9 mouse cellular contexts compared by ENCODE assay signal in genomic region chr19:12475380-12476250, GRCm38 (mm10). TPM values are rescaled to one million over a fixed set of nuclear protein-coding genes. Genes with fewer than 3 reads are reported as not detected.
DNase-seq lines count a peak whose midpoint lies in the region; ATAC-seq and TF ChIP-seq lines count a peak whose summit lies in the region.
"Had no signal": no experiment of that assay in that cellular context is flagged by ENCODE, and none has a peak within 500 bp of the region (broad histone marks: within the 10 kb centered on the region; RNA-seq: fewer than 3 reads in every experiment).

No protein-coding gene starts in this region.

- H3K79me2 ChIP-seq in CH12.LX (replicated peaks; ENCODE audit: control insufficient read depth, extremely low read depth, insufficient read depth, poor library complexity, severe bottlenecking), result no peaks in the 10 kb centered on the region

- peak overlapping the region; percentile 67 for H3K27ac ChIP-seq in CH12.LX (ENCODE audit: insufficient read depth, low read depth)
- H3K27ac ChIP-seq in lung, postnatal 0 days (ENCODE audit: low read length), result peak overlapping the region; percentile 84

- DNase-seq in CH12.LX (ENCODE audit: extremely low read depth), result no peak
- peak; percentile 97 for DNase-seq in brain, adult 2 months (ENCODE audit: low read depth, low spot score)
- peak; percentile 93 to 95 for DNase-seq in frontal cortex, adult 2 months (ENCODE audit: extremely low spot score in 1 of 2, low spot score in 1 of 2)
- peak; percentile 95 for DNase-seq in heart, postnatal 4 days
- DNase-seq in layer of hippocampus, adult 11-12 months (ENCODE audit: low spot score), result peak; percentile 92
- DNase-seq in lung, postnatal 0 days (ENCODE audit: low spot score), result peak; percentile 98
- DNase-seq in retina, postnatal 1 day, result peak; percentile 93
- peak; percentile 96 for DNase-seq in urinary bladder, postnatal 14 days (ENCODE audit: low spot score)

- no peak for TF ChIP-seq EP300 in CH12.LX (IDR thresholded peaks at IDR 0.05; ENCODE audit: low read length)
- TF ChIP-seq EP300 in lung, postnatal 0 days (IDR thresholded peaks at IDR 0.05), result no peak

- no peak for TF ChIP-seq CTCF in CH12.LX (conservative IDR thresholded peaks at IDR 0.05 in 1 of 2, IDR thresholded peaks at IDR 0.05 in 1 of 2; ENCODE audit: low read depth in 2 of 2, low read length in 2 of 2)
- no peak for TF ChIP-seq CTCF in lung, postnatal 0 days (IDR thresholded peaks at IDR 0.05)

- dilution Hi-C loops in CH12.LX (cut with MboI; ENCODE audit: extremely low pct_ligation_motif_present, extremely low pct_unique_long_range_greater_than_20kb, low sequenced_read_pairs), result no loop called here

- in situ Hi-C loops in CH12.LX (cut with MboI; ENCODE audit: low pct_ligation_motif_present, low pct_unique_long_range_greater_than_20kb, low sequenced_read_pairs), result loop anchor here (25.0 kb wide), 1 partner anchor 463 kb away; no protein-coding TSS in a partner anchor

- H3K27me3 ChIP-seq in CH12.LX (replicated peaks), result no peaks in the 10 kb centered on the region
- H3K27me3 ChIP-seq in lung, postnatal 0 days (replicated peaks; ENCODE audit: insufficient read depth, low read length), result no peaks in the 10 kb centered on the region

- H3K36me3 ChIP-seq in CH12.LX (replicated peaks in 1 of 2; ENCODE audit: control insufficient read depth in 1 of 2, insufficient read depth in 1 of 2, low read length in 1 of 2), result peaks cover 34 to 78% of the 10 kb centered on the region in 2 experiments
- 0 out of 2 replicates have a peak, but pooled peaks cover 3% of the 10 kb centered on the region for H3K36me3 ChIP-seq in lung, postnatal 0 days (ENCODE audit: insufficient read depth, low read length)

- peak; percentile 89 for ATAC-seq in lung, postnatal 0 days

- H3K4me1 ChIP-seq in CH12.LX (ENCODE audit: control insufficient read depth in 1 of 2, insufficient read depth in 2 of 2), result peaks cover 34 to 90% of the 10 kb centered on the region in 2 experiments
- peaks cover 18% of the 10 kb centered on the region for H3K4me1 ChIP-seq in lung, postnatal 0 days (ENCODE audit: insufficient read depth, low read depth, low read length)

- peak; percentile 26; the same call in 1 of the 2 replicates for TF ChIP-seq POLR2A in CH12.LX (IDR thresholded peaks at IDR 0.05; ENCODE audit: low read depth, low read length)

- WGBS in lung, postnatal 0 days, result 30% methylated on average over 15 of the region's 15 CpGs

- TF ChIP-seq RAD21 in CH12.LX (IDR thresholded peaks at IDR 0.05; ENCODE audit: low read depth, low read length), result no peak

- H3K4me2 ChIP-seq in CH12.LX (ENCODE audit: insufficient read depth, low read depth, poor library complexity, severe bottlenecking), result peak overlapping the region; percentile 6; the same call in 1 of the 2 replicates
- peak overlapping the region; percentile 17; the same call in 1 of the 2 replicates for H3K4me2 ChIP-seq in lung, postnatal 0 days (replicated peaks; ENCODE audit: low read depth, low read length)

- H3K4me3 ChIP-seq in CH12.LX (replicated peaks in 1 of 3; ENCODE audit: low read depth in 2 of 3, low read length in 2 of 3, poor library complexity in 1 of 3), result peak overlapping the region in 1 of 3 experiments; percentile 23
- H3K4me3 ChIP-seq in lung, postnatal 0 days (ENCODE audit: low read depth, low read length), result no peak overlapping the region
- H3K4me3 ChIP-seq: erythroblast, embryonic 14.5 days had no signal

- H3K9ac ChIP-seq in CH12.LX (ENCODE audit: insufficient read depth, low read depth), result no peak overlapping the region; the same call in 1 of the 2 replicates
- no peak overlapping the region for H3K9ac ChIP-seq in lung, postnatal 0 days (replicated peaks; ENCODE audit: low read depth)

- H3K9me3 ChIP-seq in CH12.LX (replicated peaks; ENCODE audit: low read length), result no peaks in the 10 kb centered on the region
- H3K9me3 ChIP-seq in lung, postnatal 0 days (ENCODE audit: low read length), result no peaks in the 10 kb centered on the region

TF ChIP-seq in CH12.LX, 34 proteins besides CTCF, POLR2A, EP300 and RAD21:
- no peak for TF ChIP-seq ZNF384 (IDR thresholded peaks at IDR 0.05; ENCODE audit: low read depth, low read length)
- peak; percentile 37; the same call in 1 of the 2 replicates for TF ChIP-seq BHLHE40 (IDR thresholded peaks at IDR 0.05; ENCODE audit: low read depth, low read length)
- TF ChIP-seq SMC3 (IDR thresholded peaks at IDR 0.05; ENCODE audit: low read depth, low read length), result no peak
- no peak for TF ChIP-seq NELFE (IDR thresholded peaks at IDR 0.05; ENCODE audit: low read depth, low read length)
- TF ChIP-seq MXI1 (IDR thresholded peaks at IDR 0.05; ENCODE audit: low read depth, low read length), result peak; percentile 27; the same call in 1 of the 2 replicates

RNA-seq across cellular contexts. Expression of gene Mpeg1, which starts 15.0 kb away (rescaled TPM):
- total RNA-seq in CH12.LX (2012; rRNA removed), result 43.8 and 53.6 TPM in 2 replicates
- 67.0 and 68.0 TPM in 2 replicates for total RNA-seq in CH12.LX (2014; rRNA removed)
- polyA plus RNA-seq in CH12.LX (2012; ENCODE audit: insufficient read length, low read depth), result 241 and 270 TPM in 2 replicates
- 8.7 and 12.4 TPM in 2 replicates for polyA plus RNA-seq in frontal cortex, adult 2 months (2012; rRNA removed)
- total RNA-seq in heart, postnatal 4 days (2021), result 1 to 10 TPM; 4.5 to 5.7 TPM
- polyA plus RNA-seq in lung, postnatal 0 days (2015; fragmentation: Nextera tagmentation; extraction: Ambion mirVana), result 5.5 and 6.3 TPM in 2 replicates

RNA-seq across cellular contexts. Expression of gene Dtx4, which starts 25.6 kb away (rescaled TPM):
- total RNA-seq in CH12.LX (2012; rRNA removed) (19.2 and 21.2 TPM in 2 replicates), CH12.LX (2014; rRNA removed) (15.6 and 16.4 TPM in 2 replicates)
- 28.7 and 30.5 TPM in 2 replicates for polyA plus RNA-seq in CH12.LX (2012; ENCODE audit: insufficient read length, low read depth)
- 19.2 and 21.1 TPM in 2 replicates for polyA plus RNA-seq in frontal cortex, adult 2 months (2012; rRNA removed)
- total RNA-seq in heart, postnatal 4 days (2021), result 1 to 10 TPM; 7.7 to 8.9 TPM
- polyA plus RNA-seq in lung, postnatal 0 days (2015; fragmentation: Nextera tagmentation; extraction: Ambion mirVana), result 8.4 and 8.7 TPM in 2 replicates

RNA-seq across cellular contexts. Expression of gene Pfpl, which starts 47.9 kb away (rescaled TPM):
- total RNA-seq in CH12.LX (2012; rRNA removed) (not detected in 2 replicates), CH12.LX (2014; rRNA removed) (not detected in 2 replicates)
- not detected in 2 replicates for polyA plus RNA-seq in CH12.LX (2012; ENCODE audit: insufficient read length, low read depth)
- polyA plus RNA-seq in frontal cortex, adult 2 months (2012; rRNA removed), result not detected in 2 replicates
- total RNA-seq in heart, postnatal 4 days (2021), result not detected
- polyA plus RNA-seq in lung, postnatal 0 days (2015; fragmentation: Nextera tagmentation; extraction: Ambion mirVana), result not detected in 2 replicates
- polyA plus RNA-seq: erythroblast, embryonic 14.5 days had no signal

RNA-seq across cellular contexts. Expression of gene Olfr1441, which starts 58.4 kb away (rescaled TPM):
- 0.13 TPM in 1 of 2 replicates, not detected in the other for total RNA-seq in CH12.LX (2012; rRNA removed)
- total RNA-seq in CH12.LX (2014; rRNA removed), result not detected in 2 replicates
- not detected in 2 replicates for polyA plus RNA-seq in CH12.LX (2012; ENCODE audit: insufficient read length, low read depth)
- polyA plus RNA-seq in frontal cortex, adult 2 months (2012; rRNA removed), result not detected in 2 replicates
- total RNA-seq in heart, postnatal 4 days (2021), result not detected
- polyA plus RNA-seq in lung, postnatal 0 days (2015; fragmentation: Nextera tagmentation; extraction: Ambion mirVana), result not detected in 2 replicates
- polyA plus RNA-seq: erythroblast, embryonic 14.5 days had no signal

Comparison
In these comparisons a context has a peak if more than half of its experiments do, and no peak if none do; other contexts are left out.
1. RNA of gene Mpeg1, which starts 15.0 kb away (polyA plus RNA-seq): 241 to 270 TPM in CH12.LX; 8.7 to 12.4 TPM in frontal cortex, adult 2 months and 5.5 to 6.3 TPM in lung, postnatal 0 days; every median in the first group is over 10 times any median in the second.